Mouse (Mus musculus) leukemia stem cell, adult 10-12 weeks (primary cell): ENCODE measurements around the gene Olfr1048. TPM values are rescaled to one million over a fixed set of nuclear protein-coding genes. Genes with fewer than 3 reads are reported as not detected.

Source experiments
- polyA plus RNA-seq: library from polyadenylated mRNA; stranded (reverse); fragments of >175 nt; gene quantifications from 2 replicates; pipeline ENCODE4 v1.2.3, GENCODE M21; 2012; ENCODE audit warnings: low replicate concordance

The Olfr1048 gene
- polyA plus RNA-seq = not detected in 2 replicates

DNA sequence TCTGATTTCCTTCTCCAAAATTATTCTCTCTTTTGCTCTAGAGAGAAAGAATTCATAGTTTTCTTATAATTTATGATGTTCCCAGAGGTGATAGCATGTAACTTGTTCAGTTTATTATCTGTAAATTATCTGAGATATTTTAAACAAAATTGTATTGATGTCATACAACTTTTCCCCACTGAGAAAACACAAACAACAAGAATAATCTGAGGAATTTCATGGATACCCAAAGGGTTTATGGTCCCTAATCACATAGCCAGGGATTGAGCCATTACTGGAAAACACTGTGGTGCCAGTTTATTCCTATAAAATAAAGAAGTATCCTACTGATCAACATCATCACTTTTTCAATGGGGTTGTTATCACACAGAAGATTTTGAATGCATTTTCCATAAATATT, at the start of gene Olfr1048:
Gene Olfr1048 (minus strand): TSS at position 101 of the 400 bp plus-strand sequence.

DNA sequence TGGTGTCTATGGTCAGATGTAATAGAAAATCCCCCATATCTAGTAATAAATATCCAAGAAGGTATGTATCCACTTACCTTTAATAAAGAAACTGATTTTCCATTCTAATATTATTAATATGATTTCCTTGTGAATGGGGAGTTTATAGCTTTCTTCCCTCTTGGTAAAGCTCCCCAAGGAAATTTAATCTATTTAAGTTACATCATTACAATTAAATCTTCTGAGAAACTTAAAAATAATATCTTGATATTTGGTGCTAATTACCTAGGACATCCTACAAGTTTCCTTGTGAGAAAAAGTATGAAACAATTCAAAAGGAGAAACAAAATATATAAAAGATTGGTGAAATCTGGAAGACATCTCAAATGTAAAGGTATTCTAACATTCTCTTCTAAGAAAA, 38.9 kb upstream of the Olfr1048 start, which contains the start of gene Olfr1051:
Gene Olfr1051 (minus strand): TSS at position 101 of the 400 bp plus-strand sequence.

DNA sequence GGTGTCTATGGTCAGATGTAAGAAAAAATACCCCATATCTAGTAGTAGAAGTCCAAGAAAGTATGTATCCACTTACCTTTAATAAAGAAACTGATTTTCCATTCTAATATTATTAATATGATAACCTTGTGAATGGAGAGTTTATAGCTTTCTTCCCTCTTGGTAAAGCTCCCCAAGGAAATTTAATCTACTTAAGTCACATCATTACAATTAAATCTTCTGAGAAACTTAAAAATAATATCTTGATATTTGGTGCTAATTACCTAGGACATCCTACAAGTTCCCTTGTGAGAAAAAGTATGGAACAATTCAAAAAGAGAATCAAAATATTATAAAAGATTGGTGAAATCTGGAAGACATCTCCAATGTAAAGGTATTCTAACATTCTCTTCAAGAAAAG, 18.1 kb upstream of the Olfr1048 start, which contains the start of gene Olfr1049:
Gene Olfr1049 (minus strand): TSS at position 101 of the 400 bp plus-strand sequence.

DNA sequence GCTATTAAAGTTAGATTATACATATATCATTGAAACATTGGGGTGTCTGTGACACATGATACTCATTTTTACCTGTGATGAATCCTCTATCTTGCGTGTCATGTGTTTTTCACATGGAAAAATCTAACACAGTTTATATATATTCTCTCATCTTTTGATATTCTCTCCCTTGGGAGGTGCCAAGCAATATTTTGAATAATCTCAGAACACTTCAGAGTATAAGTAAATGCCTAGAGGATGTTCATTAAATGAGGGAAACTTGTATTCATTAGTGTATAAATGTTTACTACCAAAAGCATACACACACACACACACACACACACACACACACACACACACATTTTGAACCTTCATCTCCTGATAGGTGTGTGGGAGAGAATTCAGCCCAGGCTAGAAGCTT, 8.8 kb downstream of the Olfr1048 start, which contains the start of gene Olfr1047:
Gene Olfr1047 (minus strand): TSS at position 101 of the 400 bp plus-strand sequence.

DNA sequence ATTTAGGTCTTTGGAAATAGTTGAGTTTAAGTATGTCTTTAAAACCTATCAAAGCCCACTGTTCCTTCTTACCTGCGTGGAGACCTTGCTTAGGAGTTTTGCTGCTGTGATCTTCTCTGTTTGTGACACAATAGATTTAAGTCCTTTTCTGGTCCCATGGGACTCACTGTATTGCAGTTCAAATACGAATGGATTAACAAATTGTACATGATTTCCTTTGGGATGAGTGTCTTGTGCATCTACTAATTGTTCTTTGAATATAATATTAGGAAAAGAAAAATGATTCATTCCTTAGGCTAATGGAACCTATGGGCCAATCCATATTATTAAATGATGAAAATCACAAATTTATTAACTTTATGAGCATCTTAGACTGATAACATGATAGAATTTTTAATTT, 20.9 kb downstream of the Olfr1048 start, which contains the start of gene Olfr1046:
Gene Olfr1046 (minus strand): TSS at position 101 of the 400 bp plus-strand sequence.

DNA sequence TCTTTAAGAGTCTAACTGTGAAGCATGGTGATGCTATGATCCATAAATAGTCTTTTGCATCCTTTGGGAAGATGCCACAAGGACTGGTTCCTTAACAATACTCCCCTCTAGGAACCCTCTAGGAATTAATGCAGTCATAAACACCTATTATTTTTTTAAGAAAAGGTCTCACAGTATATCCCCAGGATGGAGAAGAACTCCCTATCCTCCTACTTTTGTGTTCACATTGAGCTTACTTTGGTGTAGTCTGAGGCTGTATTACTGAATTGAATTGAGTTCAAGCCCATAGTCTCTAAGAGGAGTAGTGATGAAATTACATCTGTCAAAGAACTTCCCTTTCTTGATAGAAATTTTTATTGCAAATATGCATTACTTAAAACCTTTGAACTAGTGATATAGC, 37.2 kb downstream of the Olfr1048 start, which contains the start of gene Olfr1045:
Gene Olfr1045 (minus strand): TSS at position 101 of the 400 bp plus-strand sequence.

DNA sequence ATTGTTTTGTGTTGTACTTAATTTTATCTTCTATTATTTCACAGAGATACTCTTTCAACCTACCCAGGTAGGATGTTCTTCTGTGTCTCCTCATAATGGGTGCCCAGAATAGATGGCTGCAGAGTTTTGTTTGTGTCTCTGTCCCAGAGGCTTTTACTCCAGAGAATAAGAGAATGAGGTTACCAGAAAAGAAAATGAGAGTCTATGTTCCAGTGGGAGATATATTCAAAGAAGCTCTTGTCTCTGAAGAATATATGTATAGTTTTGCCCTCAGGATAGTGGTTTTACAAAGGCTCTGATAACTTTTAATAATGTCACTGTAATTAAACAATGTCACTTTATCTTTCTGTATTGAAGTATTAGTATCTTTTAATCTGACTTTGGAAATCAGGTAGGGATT, 54.5 kb downstream of the Olfr1048 start, which contains the start of gene Olfr52:
Gene Olfr52 (minus strand): TSS at position 101 of the 400 bp plus-strand sequence.

Other genes starting within 250 kb of the Olfr1048 start
- not detected in 2 replicates for gene Olfr1031, start 250.0 kb downstream of the Olfr1048 start, polyA plus RNA-seq
- not detected in 2 replicates for gene Olfr1032, start 234.7 kb downstream of the Olfr1048 start, polyA plus RNA-seq
- gene Olfr1033, start 219.7 kb downstream of the Olfr1048 start, polyA plus RNA-seq = not detected in 2 replicates
- not detected in 2 replicates for gene Olfr1034, start 194.4 kb downstream of the Olfr1048 start, polyA plus RNA-seq
- gene Olfr1036, start 166.3 kb downstream of the Olfr1048 start, polyA plus RNA-seq = not detected in 2 replicates
- not detected in 2 replicates for gene Olfr1037, start 152.9 kb downstream of the Olfr1048 start, polyA plus RNA-seq
- gene Olfr1039, start 104.4 kb downstream of the Olfr1048 start, polyA plus RNA-seq = not detected in 2 replicates
- gene Olfr1040, start 93.6 kb downstream of the Olfr1048 start, polyA plus RNA-seq = not detected in 2 replicates
- gene Olfr1042, start 78.5 kb downstream of the Olfr1048 start, polyA plus RNA-seq = not detected in 2 replicates
- gene Olfr1043, start 72.8 kb downstream of the Olfr1048 start, polyA plus RNA-seq = 0.19 TPM in 1 of 2 replicates, not detected in the other
- not detected in 2 replicates for gene Olfr1044, start 62.5 kb downstream of the Olfr1048 start, polyA plus RNA-seq
- not detected in 2 replicates for gene Olfr52, start 54.6 kb downstream of the Olfr1048 start, polyA plus RNA-seq
- not detected in 2 replicates for gene Olfr1045, start 37.3 kb downstream of the Olfr1048 start, polyA plus RNA-seq
- not detected in 2 replicates for gene Olfr1046, start 21.0 kb downstream of the Olfr1048 start, polyA plus RNA-seq
- not detected in 2 replicates for gene Olfr1047, start 8.9 kb downstream of the Olfr1048 start, polyA plus RNA-seq
- not detected in 2 replicates for gene Olfr1049, start 18.0 kb upstream of the Olfr1048 start, polyA plus RNA-seq
- not detected in 2 replicates for gene Olfr1051, start 38.8 kb upstream of the Olfr1048 start, polyA plus RNA-seq
- not detected in 2 replicates for gene Olfr1052, start 52.2 kb upstream of the Olfr1048 start, polyA plus RNA-seq
- gene Olfr1053, start 75.0 kb upstream of the Olfr1048 start, polyA plus RNA-seq = not detected in 2 replicates
- gene Olfr1054, start 95.1 kb upstream of the Olfr1048 start, polyA plus RNA-seq = not detected in 2 replicates
- not detected in 2 replicates for gene Olfr1055, start 110.0 kb upstream of the Olfr1048 start, polyA plus RNA-seq
- gene Olfr1056, start 122.2 kb upstream of the Olfr1048 start, polyA plus RNA-seq = not detected in 2 replicates
- gene Olfr1057, start 138.1 kb upstream of the Olfr1048 start, polyA plus RNA-seq = not detected in 2 replicates
- gene Olfr1058, start 148.3 kb upstream of the Olfr1048 start, polyA plus RNA-seq = not detected in 2 replicates
- gene Olfr1061, start 173.8 kb upstream of the Olfr1048 start, polyA plus RNA-seq = not detected in 2 replicates
- not detected in 2 replicates for gene Olfr1062, start 186.5 kb upstream of the Olfr1048 start, polyA plus RNA-seq
- gene Olfr1065, start 210.3 kb upstream of the Olfr1048 start, polyA plus RNA-seq = not detected in 2 replicates
- gene Olfr1066, start 216.0 kb upstream of the Olfr1048 start, polyA plus RNA-seq = not detected in 2 replicates
- gene Olfr228, start 247.1 kb upstream of the Olfr1048 start, polyA plus RNA-seq = not detected in 2 replicates